8 mouse cellular contexts compared by ENCODE assay signal in genomic region chr8:107114150-107115007, GRCm38 (mm10). TPM values are rescaled to one million over a fixed set of nuclear protein-coding genes. Genes with fewer than 3 reads are reported as not detected.
DNase-seq lines count a peak whose midpoint lies in the region; ATAC-seq lines count a peak whose summit lies in the region.

No protein-coding gene starts in this region.

- DNase-seq in kidney, adult 18-20 months, result peak; percentile 45
- no peak for DNase-seq in kidney, adult 9 months
- peak; percentile 62 for DNase-seq in CD4-positive, CD25-positive, alpha-beta regulatory T cell, adult 2 months (ENCODE audit: low read depth, low spot score)
- DNase-seq in embryonic facial prominence, embryonic 14.5 days (ENCODE audit: low spot score), result peak; percentile 27
- DNase-seq in urinary bladder, postnatal 4 days (ENCODE audit: low spot score in 2 of 2), result no peak
- no peak for DNase-seq in cerebellum, postnatal 10 days

- WGBS in embryonic facial prominence, embryonic 14.5 days, result 33% methylated on average over 19 of the region's 19 CpGs
- WGBS in limb, embryonic 12.5 days, result 44% methylated on average over 19 of the region's 19 CpGs
- 73% methylated on average over 19 of the region's 19 CpGs for WGBS in forebrain, embryonic 13.5 days

- no peak for ATAC-seq in embryonic facial prominence, embryonic 14.5 days (ENCODE audit: low read depth)
- ATAC-seq in limb, embryonic 12.5 days (ENCODE audit: insufficient number of reproducible peaks, insufficient read depth, low FRiP score, low TSS enrichment, low read depth), result no peak
- ATAC-seq in forebrain, embryonic 13.5 days, result no peak

- no peaks in the 10 kb centered on the region for H3K9me3 ChIP-seq in embryonic facial prominence, embryonic 14.5 days (ENCODE audit: control insufficient read depth, low read length)
- H3K9me3 ChIP-seq in limb, embryonic 12.5 days, result no peaks in the 10 kb centered on the region
- H3K9me3 ChIP-seq in forebrain, embryonic 13.5 days (replicated peaks), result no peaks in the 10 kb centered on the region

- H3K9ac ChIP-seq in embryonic facial prominence, embryonic 14.5 days (ENCODE audit: low read depth, low read length), result peak overlapping the region; percentile 48
- H3K9ac ChIP-seq in limb, embryonic 12.5 days (replicated peaks), result peak overlapping the region; percentile 45; the same call in 1 of the 2 replicates
- H3K9ac ChIP-seq in forebrain, embryonic 13.5 days, result no peak overlapping the region

- no peak overlapping the region for H3K4me3 ChIP-seq in embryonic facial prominence, embryonic 14.5 days (ENCODE audit: low read depth, low read length)
- no peak overlapping the region for H3K4me3 ChIP-seq in limb, embryonic 12.5 days (replicated peaks)
- H3K4me3 ChIP-seq in forebrain, embryonic 13.5 days, result no peak overlapping the region

- peaks cover 14% of the 10 kb centered on the region; the same call in 1 of the 2 replicates for H3K4me1 ChIP-seq in embryonic facial prominence, embryonic 14.5 days (ENCODE audit: control insufficient read depth, insufficient read depth, low read length)
- H3K4me1 ChIP-seq in limb, embryonic 12.5 days (replicated peaks), result peaks cover 31% of the 10 kb centered on the region
- H3K4me1 ChIP-seq in forebrain, embryonic 13.5 days, result 0 out of 2 replicates have a peak, but pooled peaks cover under 1% of the 10 kb centered on the region

- H3K27me3 ChIP-seq in embryonic facial prominence, embryonic 14.5 days (replicated peaks; ENCODE audit: control insufficient read depth, insufficient read depth, low read length), result no peaks in the 10 kb centered on the region
- H3K27me3 ChIP-seq in limb, embryonic 12.5 days, result no peaks in the 10 kb centered on the region
- H3K27me3 ChIP-seq in forebrain, embryonic 13.5 days, result no peaks in the 10 kb centered on the region

- peak overlapping the region; percentile 59 for H3K27ac ChIP-seq in embryonic facial prominence, embryonic 14.5 days (replicated peaks; ENCODE audit: low read depth, low read length)
- peak overlapping the region; percentile 57 for H3K27ac ChIP-seq in limb, embryonic 12.5 days
- no peak overlapping the region for H3K27ac ChIP-seq in forebrain, embryonic 13.5 days

- H3K36me3 ChIP-seq in embryonic facial prominence, embryonic 14.5 days (ENCODE audit: control insufficient read depth, insufficient read depth, low read length), result no peaks in the 10 kb centered on the region
- H3K36me3 ChIP-seq in limb, embryonic 12.5 days, result no peaks in the 10 kb centered on the region
- no peaks in the 10 kb centered on the region for H3K36me3 ChIP-seq in forebrain, embryonic 13.5 days (ENCODE audit: poor library complexity, severe bottlenecking)

- H3K4me2 ChIP-seq in embryonic facial prominence, embryonic 14.5 days (ENCODE audit: low read depth, low read length), result peak overlapping the region; percentile 40
- peak overlapping the region; percentile 19; the same call in 1 of the 2 replicates for H3K4me2 ChIP-seq in limb, embryonic 12.5 days
- no peak overlapping the region for H3K4me2 ChIP-seq in forebrain, embryonic 13.5 days

RNA-seq across cellular contexts. Expression of gene Terf2, which starts 18.0 kb away (rescaled TPM):
- 14.8 and 15.1 TPM in 2 replicates for polyA plus RNA-seq in embryonic facial prominence, embryonic 14.5 days (2014; fragmentation: Nextera tagmentation; extraction: Ambion mirVana)
- 23.2 and 24.1 TPM in 2 replicates for polyA plus RNA-seq in limb, embryonic 12.5 days (2016; fragmentation: Nextera tagmentation; extraction: Ambion mirVana)
- polyA plus RNA-seq in forebrain, embryonic 13.5 days (2015; fragmentation: Nextera tagmentation; extraction: Ambion mirVana), result 25.0 and 25.5 TPM in 2 replicates

RNA-seq across cellular contexts. Expression of gene Cyb5b, which starts 36.1 kb away (rescaled TPM):
- polyA plus RNA-seq in embryonic facial prominence, embryonic 14.5 days (2014; fragmentation: Nextera tagmentation; extraction: Ambion mirVana), result 78.5 and 86.5 TPM in 2 replicates
- polyA plus RNA-seq in limb, embryonic 12.5 days (2016; fragmentation: Nextera tagmentation; extraction: Ambion mirVana), result 96.6 and 101 TPM in 2 replicates
- polyA plus RNA-seq in forebrain, embryonic 13.5 days (2015; fragmentation: Nextera tagmentation; extraction: Ambion mirVana), result 102 and 115 TPM in 2 replicates

RNA-seq across cellular contexts. Expression of gene Tmed6, which starts 48.9 kb away (rescaled TPM):
- polyA plus RNA-seq in embryonic facial prominence, embryonic 14.5 days (2014; fragmentation: Nextera tagmentation; extraction: Ambion mirVana), result not detected in 2 replicates
- polyA plus RNA-seq in limb, embryonic 12.5 days (2016; fragmentation: Nextera tagmentation; extraction: Ambion mirVana), result not detected in 2 replicates
- not detected in 2 replicates for polyA plus RNA-seq in forebrain, embryonic 13.5 days (2015; fragmentation: Nextera tagmentation; extraction: Ambion mirVana)

RNA-seq across cellular contexts. Expression of gene Nip7, which starts 57.7 kb away (rescaled TPM):
- polyA plus RNA-seq in embryonic facial prominence, embryonic 14.5 days (2014; fragmentation: Nextera tagmentation; extraction: Ambion mirVana), result 97.3 and 98.4 TPM in 2 replicates
- 95.4 and 103 TPM in 2 replicates for polyA plus RNA-seq in limb, embryonic 12.5 days (2016; fragmentation: Nextera tagmentation; extraction: Ambion mirVana)
- polyA plus RNA-seq in forebrain, embryonic 13.5 days (2015; fragmentation: Nextera tagmentation; extraction: Ambion mirVana), result 91.3 and 99.6 TPM in 2 replicates

RNA-seq across cellular contexts. Expression of gene Cog8, which starts 57.9 kb away (rescaled TPM):
- polyA plus RNA-seq in embryonic facial prominence, embryonic 14.5 days (2014; fragmentation: Nextera tagmentation; extraction: Ambion mirVana), result 32.8 and 39.0 TPM in 2 replicates
- polyA plus RNA-seq in limb, embryonic 12.5 days (2016; fragmentation: Nextera tagmentation; extraction: Ambion mirVana), result 45.2 and 48.4 TPM in 2 replicates
- polyA plus RNA-seq in forebrain, embryonic 13.5 days (2015; fragmentation: Nextera tagmentation; extraction: Ambion mirVana), result 34.5 and 35.5 TPM in 2 replicates

Comparison
In these comparisons a context has a peak if more than half of its experiments do, and no peak if none do; other contexts are left out.
1. DNase-seq: peak in kidney, adult 18-20 months (single experiment), CD4-positive, CD25-positive, alpha-beta regulatory T cell, adult 2 months (single experiment) and embryonic facial prominence, embryonic 14.5 days (single experiment); none in kidney, adult 9 months (single experiment), urinary bladder, postnatal 4 days (0 of 2) and cerebellum, postnatal 10 days (0 of 2).